Mouse (Mus musculus) intestine, embryonic 16.5 days (tissue): ENCODE results near the gene Vasn. TPM values are rescaled to one million over a fixed set of nuclear protein-coding genes. Genes with fewer than 3 reads are reported as not detected.
A peak's percentile ranks its signal among the peaks of the same experiment; 100 is the strongest.

Experiments used
- ATAC-seq: fragments of 200-750 bp; cut with Nextera tagmentation; 2 replicates; pipeline ENCODE4 v1.8.0; 2017; ENCODE audit warnings: moderate TSS enrichment, moderate library complexity
- H3K27ac ChIP-seq: fragments of 300-500 bp; sonication (generic); 2 replicates; pipeline ENCODE4 v1.5.1; 2014; ENCODE audit warnings: mild to moderate bottlenecking, low read length
- H3K27me3 ChIP-seq: fragments of 300-500 bp; sonication (generic); replicated peaks from 2 replicates; pipeline ENCODE4 v1.6.1; 2014; ENCODE audit warnings: low read length, control low read depth, mixed read lengths; ENCODE audit not compliant: control insufficient read depth, insufficient read depth
- H3K36me3 ChIP-seq: fragments of 300-500 bp; sonication (generic); 2 replicates; pipeline ENCODE4 v1.6.1; 2014; ENCODE audit warnings: low read length, control low read depth; ENCODE audit not compliant: control insufficient read depth, insufficient read depth
- H3K4me1 ChIP-seq: fragments of 300-500 bp; sonication (generic); 2 replicates; pipeline ENCODE4 v1.6.1; 2014; ENCODE audit warnings: low read length, control low read depth, mixed read lengths; ENCODE audit not compliant: control insufficient read depth, insufficient read depth
- H3K4me2 ChIP-seq: fragments of 300-500 bp; sonication (generic); 2 replicates; pipeline ENCODE4 v1.6.1; 2014; ENCODE audit warnings: low read depth, low read length, control low read depth
- H3K4me3 ChIP-seq: fragments of 300-500 bp; sonication (generic); 2 replicates; pipeline ENCODE4 v1.5.1; 2014; ENCODE audit warnings: mild to moderate bottlenecking, low read length
- H3K9ac ChIP-seq: fragments of 300-500 bp; sonication (generic); 2 replicates; pipeline ENCODE4 v1.6.1; 2014; ENCODE audit warnings: low read depth, low read length
- H3K9me3 ChIP-seq: fragments of 300-500 bp; sonication (generic); 2 replicates; pipeline ENCODE4 v1.6.1; 2016; ENCODE audit warnings: low read length, control low read depth; ENCODE audit not compliant: control insufficient read depth
- WGBS: fragments of 180-500 bp; shearing (Covaris S2); extraction: QIAGEN DNeasy Blood & Tissue Kit; methylation state at CpG from one replicate; pipeline ENCODE4 v1.1.7; 2014; 5-methylcytosine and 5-hydroxymethylcytosine counted together
- polyA plus RNA-seq: library from polyadenylated mRNA; unstranded; fragments of >200 nt; fragmentation: Nextera tagmentation; extraction: Ambion mirVana; gene quantifications from 2 replicates; pipeline ENCODE4 v1.2.1, GENCODE M21; 2015

Vasn gene
- polyA plus RNA-seq, 1 experiment from 2014 or later: 13.5 TPM

DNA sequence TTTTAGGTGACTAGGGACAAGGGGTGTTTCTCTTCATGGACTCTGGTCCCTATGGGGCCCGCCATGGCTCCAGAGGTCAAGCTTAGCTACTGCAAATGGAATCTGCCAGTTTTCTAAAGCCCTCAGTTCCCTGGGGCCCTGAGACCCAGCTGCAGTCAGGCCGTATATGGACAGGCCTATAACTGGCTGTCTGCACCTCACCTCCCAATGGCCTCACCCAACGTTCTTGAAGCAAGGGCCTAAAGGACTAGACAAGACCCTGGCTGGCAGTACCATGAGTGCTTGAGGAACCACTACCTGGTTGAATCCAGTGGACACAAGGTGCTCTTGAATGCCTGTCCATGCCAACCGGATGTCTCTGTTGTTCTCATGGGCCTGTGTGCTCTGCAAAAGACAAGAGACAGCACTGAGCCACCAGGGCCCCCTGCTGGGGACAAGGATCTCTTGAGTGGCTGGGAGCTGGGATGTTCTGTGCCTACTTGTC is 15.6 kb downstream of the Vasn start:
- Histone ChIP-seq H3K36me3 (peaks cover 4% of the 10 kb centered on the region; the same call in 1 of the 2 replicates), H3K4me3 (no peak overlapping the region), H3K4me1 (peaks cover 55% of the 10 kb centered on the region), H3K4me2 (peak overlapping the region; percentile 8; the same call in 1 of the 2 replicates), H3K9me3 (no peaks in the 10 kb centered on the region), H3K27ac (peak overlapping the region; percentile 72), H3K27me3 (no peaks in the 10 kb centered on the region), H3K9ac (peak overlapping the region; percentile 54)
- 50% methylated on average over 4 of the region's 4 CpGs for WGBS
- ATAC-seq: peak; percentile 83

DNA sequence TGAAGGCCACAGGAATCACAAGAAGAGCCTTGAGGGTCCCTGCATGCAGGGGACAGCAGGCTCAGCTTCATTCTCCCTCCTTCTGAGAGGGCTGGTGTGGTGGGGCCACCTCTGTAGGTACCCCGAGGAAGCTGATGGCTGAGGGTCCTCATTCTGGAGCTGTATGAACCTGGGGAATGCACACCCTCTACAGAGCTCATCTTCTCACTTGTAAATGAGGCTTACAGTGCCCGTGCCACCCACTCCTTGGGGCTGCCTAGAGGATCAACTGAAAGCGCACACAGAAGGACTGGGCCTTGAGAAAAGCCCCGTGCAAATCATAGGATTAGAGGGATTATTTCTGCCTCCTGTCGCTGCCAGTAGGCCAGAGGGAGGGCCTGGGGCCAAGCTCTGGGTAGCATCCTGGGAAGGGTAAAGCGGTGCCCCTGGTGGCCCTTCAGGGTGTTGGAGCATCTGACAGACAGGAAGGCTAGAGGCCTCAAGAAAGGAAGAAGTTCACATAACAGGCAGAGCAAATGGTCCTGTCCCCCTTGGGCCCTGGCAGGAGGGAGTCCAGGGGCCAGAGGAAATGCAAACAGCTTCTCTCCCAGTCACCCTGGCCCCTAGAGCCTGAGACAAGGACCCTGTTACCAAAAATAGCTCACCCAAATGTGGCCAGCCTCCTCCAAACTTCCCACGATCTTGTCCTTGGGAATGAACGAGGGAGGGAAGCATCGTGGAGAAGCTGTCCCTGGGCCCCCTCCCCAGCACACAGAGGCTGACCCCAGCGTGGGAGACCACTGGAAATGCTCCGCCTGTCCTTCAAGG is 16.2 kb downstream of the Vasn start:
- peaks cover 55% of the 10 kb centered on the region for H3K4me1 ChIP-seq
- 0 out of 2 replicates have a peak, but pooled peaks cover 4% of the 10 kb centered on the region for H3K36me3 ChIP-seq
- H3K27ac ChIP-seq: peak overlapping the region; percentile 72
- H3K4me3 ChIP-seq: no peak overlapping the region
- no peaks in the 10 kb centered on the region for H3K9me3 ChIP-seq
- WGBS: 35% methylated on average over 11 of the region's 11 CpGs
- ATAC-seq: peak; percentile 21; the same call in 1 of the 2 replicates
- H3K4me2 ChIP-seq: peak overlapping the region; percentile 8; the same call in 1 of the 2 replicates
- no peaks in the 10 kb centered on the region for H3K27me3 ChIP-seq
- peak overlapping the region; percentile 54 for H3K9ac ChIP-seq

DNA sequence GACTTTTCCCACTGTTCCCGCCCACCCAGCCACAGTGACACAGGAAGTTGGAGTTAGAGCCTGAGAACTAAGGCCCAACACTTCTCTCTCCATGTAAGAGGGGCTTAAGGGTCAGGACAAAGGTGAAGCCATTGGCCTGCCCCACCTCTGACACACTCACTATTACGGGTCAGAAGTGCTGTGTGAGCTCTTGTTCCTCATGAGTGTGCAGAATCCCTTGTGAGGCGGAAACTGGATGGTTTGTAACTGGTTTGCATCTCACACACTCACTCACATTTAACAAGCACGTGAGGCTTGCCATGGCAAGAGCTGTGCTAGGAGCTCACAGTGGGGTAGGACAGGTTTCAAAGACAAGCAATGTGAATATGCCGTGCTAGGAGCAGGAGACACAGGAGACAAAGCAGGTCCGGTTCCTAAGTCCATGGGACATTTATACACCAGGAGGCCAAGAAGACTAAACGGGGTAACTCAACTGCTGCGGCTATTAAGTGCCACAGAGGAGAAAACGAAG is 16.9 kb downstream of the Vasn start:
- Histone ChIP-seq H3K27me3 (no peaks in the 10 kb centered on the region), H3K9ac (no peak overlapping the region)
- no peak for ATAC-seq

GRCm38 (mm10) chr16:4658781-4659245 is 19.1 kb downstream of the Vasn start:
- ATAC-seq: peak; percentile 8; the same call in 1 of the 2 replicates
- Histone ChIP-seq H3K9me3 (no peaks in the 10 kb centered on the region), H3K4me3 (no peak overlapping the region), H3K4me2 (no peak overlapping the region), H3K36me3 (peaks cover 6% of the 10 kb centered on the region; the same call in 1 of the 2 replicates), H3K27me3 (no peaks in the 10 kb centered on the region), H3K4me1 (peaks cover 36% of the 10 kb centered on the region), H3K27ac (peak overlapping the region; percentile 23; the same call in 1 of the 2 replicates), H3K9ac (no peak overlapping the region)
- 30% methylated on average over 11 of the region's 11 CpGs for WGBS

More for the DNA sequence above, 16.9 kb downstream of the Vasn start:
- H3K27ac ChIP-seq: peak overlapping the region; percentile 55
- H3K36me3 ChIP-seq: peaks cover 7% of the 10 kb centered on the region; the same call in 1 of the 2 replicates
- H3K9me3 ChIP-seq: no peaks in the 10 kb centered on the region
- peaks cover 51% of the 10 kb centered on the region for H3K4me1 ChIP-seq
- 70% methylated on average over 9 of the region's 9 CpGs for WGBS
- H3K4me2 ChIP-seq: no peak overlapping the region
- no peak overlapping the region for H3K4me3 ChIP-seq

DNA sequence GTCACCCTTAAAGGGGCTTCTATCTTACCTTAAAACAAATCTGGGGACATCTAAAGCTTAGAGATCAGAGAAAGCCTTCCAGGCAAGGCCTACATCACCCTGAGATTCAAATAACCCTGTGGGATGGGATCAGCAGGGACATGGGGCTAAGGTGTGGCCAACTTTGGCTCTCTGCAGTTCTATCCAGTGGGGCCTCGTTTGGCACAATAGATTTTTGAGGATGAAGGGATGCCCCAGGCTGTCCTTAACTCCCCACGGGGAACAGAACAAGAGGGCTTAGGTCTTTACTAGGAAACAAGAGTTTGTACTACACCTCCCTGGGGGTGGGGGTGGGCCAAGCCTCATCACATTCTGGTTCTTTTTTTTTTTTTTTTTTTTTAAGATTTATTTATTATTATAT is 19.6 kb downstream of the Vasn start:
- 46% methylated on average over 2 of the region's 2 CpGs for WGBS
- Histone ChIP-seq H3K9me3 (no peaks in the 10 kb centered on the region), H3K36me3 (peaks cover 6% of the 10 kb centered on the region; the same call in 1 of the 2 replicates), H3K4me2 (no peak overlapping the region), H3K27ac (0 out of 2 replicates have a peak overlapping the region, but pooled peaks have one; percentile 39), H3K4me3 (no peak overlapping the region), H3K9ac (no peak overlapping the region), H3K27me3 (no peaks in the 10 kb centered on the region), H3K4me1 (peaks cover 36% of the 10 kb centered on the region)
- no peak for ATAC-seq

DNA sequence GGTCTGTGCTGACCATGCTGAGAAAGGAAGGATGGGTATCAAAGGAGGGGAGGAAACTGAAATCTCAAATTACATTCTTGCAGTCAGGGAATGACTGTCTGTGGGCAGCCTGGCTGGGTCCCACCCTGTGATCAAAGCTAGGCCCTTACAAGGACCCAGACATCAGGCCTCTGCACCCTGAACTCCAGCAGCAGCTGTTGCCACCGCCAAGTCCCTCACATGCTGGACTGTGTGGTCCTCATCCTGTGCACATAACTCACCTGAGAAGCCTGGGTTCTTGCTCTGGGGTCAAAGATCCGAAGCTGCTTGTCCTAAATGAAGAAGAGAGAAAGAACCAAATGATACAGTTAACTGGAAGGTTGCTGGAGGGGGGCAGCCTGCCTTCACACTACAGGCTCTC is 21.9 kb downstream of the Vasn start:
- Histone ChIP-seq H3K27ac (no peak overlapping the region), H3K9ac (no peak overlapping the region), H3K4me3 (no peak overlapping the region), H3K4me2 (no peak overlapping the region), H3K9me3 (no peaks in the 10 kb centered on the region), H3K4me1 (peaks cover 14% of the 10 kb centered on the region), H3K36me3 (peaks cover 9% of the 10 kb centered on the region; the same call in 1 of the 2 replicates), H3K27me3 (no peaks in the 10 kb centered on the region)
- ATAC-seq: no peak
- 69% methylated on average over 2 of the region's 2 CpGs for WGBS

DNA sequence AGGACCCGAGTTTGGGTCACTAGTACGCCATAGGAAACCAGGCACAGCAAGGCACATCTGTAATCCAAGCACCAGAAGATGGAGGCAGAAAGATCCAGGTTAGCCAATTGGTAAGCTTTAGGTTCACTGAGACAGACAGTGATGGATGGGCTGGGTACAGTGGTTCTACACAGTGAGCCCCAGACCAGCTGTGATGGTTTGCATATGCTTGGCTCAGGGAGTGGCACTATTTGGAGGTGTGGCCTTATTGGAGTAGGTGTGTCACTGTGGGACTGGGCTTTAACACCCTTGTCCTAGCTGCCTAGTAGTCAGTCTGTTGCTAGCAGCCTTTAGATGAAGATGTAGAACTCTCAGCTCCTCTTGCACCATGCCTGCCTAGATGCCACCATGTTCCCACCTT is 24.1 kb downstream of the Vasn start:
- no peak for ATAC-seq
- Histone ChIP-seq H3K9me3 (no peaks in the 10 kb centered on the region), H3K9ac (no peak overlapping the region), H3K4me2 (no peak overlapping the region), H3K36me3 (peaks cover 14% of the 10 kb centered on the region; the same call in 1 of the 2 replicates), H3K27ac (no peak overlapping the region), H3K4me3 (no peak overlapping the region), H3K4me1 (peaks cover 6% of the 10 kb centered on the region), H3K27me3 (no peaks in the 10 kb centered on the region)
- WGBS: 87% methylated on average over 2 of the region's 2 CpGs

GRCm38 (mm10) chr16:4665726-4666125 is 26.0 kb downstream of the Vasn start:
- WGBS: 93% methylated on average over 2 of the region's 2 CpGs
- no peaks in the 10 kb centered on the region for H3K9me3 ChIP-seq

GRCm38 (mm10) chr16:4667190-4667808 is 27.6 kb downstream of the Vasn start:
- Histone ChIP-seq H3K9ac (no peak overlapping the region), H3K4me3 (no peak overlapping the region), H3K4me1 (no peaks in the 10 kb centered on the region), H3K27me3 (no peaks in the 10 kb centered on the region), H3K36me3 (peaks cover 11% of the 10 kb centered on the region; the same call in 1 of the 2 replicates), H3K9me3 (no peaks in the 10 kb centered on the region), H3K4me2 (no peak overlapping the region), H3K27ac (no peak overlapping the region)
- peak; percentile 85 for ATAC-seq
- 35% methylated on average over 3 of the region's 3 CpGs for WGBS

More at GRCm38 (mm10) chr16:4665726-4666125, 26.0 kb downstream of the Vasn start:
- peaks cover 17% of the 10 kb centered on the region; the same call in 1 of the 2 replicates for H3K36me3 ChIP-seq
- no peak overlapping the region for H3K27ac ChIP-seq
- no peak for ATAC-seq
- H3K27me3 ChIP-seq: no peaks in the 10 kb centered on the region
- no peaks in the 10 kb centered on the region for H3K4me1 ChIP-seq
- no peak overlapping the region for H3K4me2 ChIP-seq
- no peak overlapping the region for H3K9ac ChIP-seq
- H3K4me3 ChIP-seq: no peak overlapping the region
